Mouse (Mus musculus) midbrain, embryonic 10.5 days (tissue): ENCODE measurements around the gene Phf20. TPM values are rescaled to one million over a fixed set of nuclear protein-coding genes. Genes with fewer than 3 reads are reported as not detected.
A peak's percentile ranks its signal among the peaks of the same experiment; 100 is the strongest.

Experiments used
- DNase-seq: peaks from one replicate; pipeline ENCODE4 v3.0.0-alpha.2; 2017; ENCODE audit warnings: low spot score
- H3K27ac ChIP-seq: fragments of 300-500 bp; sonication (generic); replicated peaks from 2 replicates; pipeline ENCODE4 v1.5.1; 2016; ENCODE audit warnings: mild to moderate bottlenecking
- H3K27me3 ChIP-seq: fragments of 300-500 bp; sonication (generic); 2 replicates; pipeline ENCODE4 v1.6.1; 2016; ENCODE audit warnings: low read depth, mild to moderate bottlenecking; ENCODE audit not compliant: poor library complexity, severe bottlenecking
- H3K36me3 ChIP-seq: fragments of 300-500 bp; sonication (generic); 2 replicates; pipeline ENCODE4 v1.6.1; 2016; ENCODE audit warnings: mild to moderate bottlenecking, moderate library complexity
- H3K4me1 ChIP-seq: fragments of 300-500 bp; sonication (generic); 2 replicates; pipeline ENCODE4 v1.6.1; 2016
- H3K4me3 ChIP-seq: fragments of 300-500 bp; sonication (generic); 2 replicates; pipeline ENCODE4 v1.5.1; 2016; ENCODE audit warnings: mild to moderate bottlenecking, moderate library complexity
- H3K9me3 ChIP-seq: fragments of 300-500 bp; sonication (generic); replicated peaks from 2 replicates; pipeline ENCODE4 v1.6.1; 2016; ENCODE audit warnings: mild to moderate bottlenecking
- WGBS: fragments of 180-500 bp; shearing (Covaris S2); methylation state at CpG from one replicate; pipeline ENCODE4 v1.1.7; 2016; 5-methylcytosine and 5-hydroxymethylcytosine counted together
- polyA plus RNA-seq: library from polyadenylated mRNA; unstranded; fragments of >200 nt; fragmentation: Nextera tagmentation; extraction: Ambion mirVana; gene quantifications from 2 replicates; pipeline ENCODE4 v1.2.1, GENCODE M21; 2016

Phf20 gene
- polyA plus RNA-seq, 1 experiment from 2014 or later = 75.5 TPM

GRCm38 (mm10) chr2:156257922-156258761, 61.9 kb downstream of the Phf20 start:
- peaks cover 99% of the 10 kb centered on the region for H3K36me3 ChIP-seq
- no peaks in the 10 kb centered on the region for H3K9me3 ChIP-seq
- H3K27me3 ChIP-seq = no peaks in the 10 kb centered on the region
- H3K27ac ChIP-seq = no peak overlapping the region
- DNase-seq = no peak
- no peak overlapping the region for H3K4me3 ChIP-seq
- 87% methylated on average over 11 of the region's 11 CpGs for WGBS
- H3K4me1 ChIP-seq = no peaks in the 10 kb centered on the region

- Histone ChIP-seq H3K9me3 (no peaks in the 10 kb centered on the region), H3K4me1 (no peaks in the 10 kb centered on the region), H3K36me3 (peaks cover 89% of the 10 kb centered on the region), H3K4me3 (no peak overlapping the region), H3K27ac (no peak overlapping the region), H3K27me3 (no peaks in the 10 kb centered on the region)
- no peak for DNase-seq
- 94% methylated on average over 2 of the region's 2 CpGs for WGBS
These were observed 64.7 kb downstream of the Phf20 start for GRCm38 (mm10) chr2:156260968-156261367.

GRCm38 (mm10) chr2:156263204-156263893, 67.1 kb downstream of the Phf20 start:
- Histone ChIP-seq H3K4me1 (no peaks in the 10 kb centered on the region), H3K27ac (no peak overlapping the region), H3K9me3 (no peaks in the 10 kb centered on the region), H3K4me3 (no peak overlapping the region), H3K36me3 (peaks cover 81% of the 10 kb centered on the region), H3K27me3 (no peaks in the 10 kb centered on the region)
- WGBS = 93% methylated on average over 4 of the region's 4 CpGs
- no peak for DNase-seq

- Histone ChIP-seq H3K36me3 (peaks cover 72% of the 10 kb centered on the region), H3K27me3 (no peaks in the 10 kb centered on the region), H3K27ac (no peak overlapping the region), H3K4me1 (no peaks in the 10 kb centered on the region), H3K4me3 (no peak overlapping the region), H3K9me3 (no peaks in the 10 kb centered on the region)
- WGBS = 97% methylated on average over 9 of the region's 9 CpGs
- no peak for DNase-seq
These were observed 71.4 kb downstream of the Phf20 start for GRCm38 (mm10) chr2:156267636-156268035.

GRCm38 (mm10) chr2:156272553-156272952, 76.3 kb downstream of the Phf20 start:
- WGBS = 94% methylated on average over 6 of the region's 6 CpGs
- no peak for DNase-seq
- Histone ChIP-seq H3K27ac (no peak overlapping the region), H3K36me3 (peaks cover 79% of the 10 kb centered on the region), H3K4me3 (no peak overlapping the region), H3K27me3 (no peaks in the 10 kb centered on the region), H3K9me3 (no peaks in the 10 kb centered on the region), H3K4me1 (no peaks in the 10 kb centered on the region)

GRCm38 (mm10) chr2:156278226-156279017, 82.2 kb downstream of the Phf20 start:
- H3K27me3 ChIP-seq = no peaks in the 10 kb centered on the region
- WGBS = 80% methylated on average over 4 of the region's 4 CpGs

GRCm38 (mm10) chr2:156281227-156281626, 85.0 kb downstream of the Phf20 start:
- peaks cover 85% of the 10 kb centered on the region for H3K36me3 ChIP-seq
- H3K4me3 ChIP-seq = no peak overlapping the region
- H3K27ac ChIP-seq = no peak overlapping the region
- no peaks in the 10 kb centered on the region for H3K9me3 ChIP-seq
- DNase-seq = no peak
- no peaks in the 10 kb centered on the region for H3K27me3 ChIP-seq
- 91% methylated on average over 4 of the region's 4 CpGs for WGBS
- no peaks in the 10 kb centered on the region for H3K4me1 ChIP-seq

More at GRCm38 (mm10) chr2:156278226-156279017, 82.2 kb downstream of the Phf20 start:
- Histone ChIP-seq H3K4me3 (no peak overlapping the region), H3K27ac (no peak overlapping the region), H3K9me3 (no peaks in the 10 kb centered on the region), H3K4me1 (no peaks in the 10 kb centered on the region), H3K36me3 (peaks cover 82% of the 10 kb centered on the region)
- peak; percentile 69 for DNase-seq

GRCm38 (mm10) chr2:156285161-156285560, 88.9 kb downstream of the Phf20 start:
- H3K27me3 ChIP-seq = no peaks in the 10 kb centered on the region
- WGBS = 80% methylated on average over 2 of the region's 2 CpGs
- H3K9me3 ChIP-seq = no peaks in the 10 kb centered on the region
- H3K4me1 ChIP-seq = no peaks in the 10 kb centered on the region
- H3K27ac ChIP-seq = no peak overlapping the region
- peaks cover 86% of the 10 kb centered on the region for H3K36me3 ChIP-seq
- no peak overlapping the region for H3K4me3 ChIP-seq
- DNase-seq = no peak

GRCm38 (mm10) chr2:156286733-156287132, 90.5 kb downstream of the Phf20 start:
- Histone ChIP-seq H3K4me3 (no peak overlapping the region), H3K27ac (no peak overlapping the region), H3K27me3 (no peaks in the 10 kb centered on the region), H3K9me3 (no peaks in the 10 kb centered on the region), H3K4me1 (no peaks in the 10 kb centered on the region), H3K36me3 (peaks cover 88% of the 10 kb centered on the region)
- WGBS = 91% methylated on average over 4 of the region's 4 CpGs
- no peak for DNase-seq

GRCm38 (mm10) chr2:156288222-156288621, 92.0 kb downstream of the Phf20 start:
- no peak overlapping the region for H3K27ac ChIP-seq
- H3K9me3 ChIP-seq = no peaks in the 10 kb centered on the region
- peaks cover 88% of the 10 kb centered on the region for H3K36me3 ChIP-seq
- DNase-seq = no peak
- H3K4me1 ChIP-seq = no peaks in the 10 kb centered on the region
- no peak overlapping the region for H3K4me3 ChIP-seq
- WGBS = 94% methylated on average over 2 of the region's 2 CpGs
- H3K27me3 ChIP-seq = no peaks in the 10 kb centered on the region

- peaks cover 95% of the 10 kb centered on the region for H3K36me3 ChIP-seq
- 86% methylated on average over 2 of the region's 2 CpGs for WGBS
These were observed 93.4 kb downstream of the Phf20 start for GRCm38 (mm10) chr2:156289552-156290160.

GRCm38 (mm10) chr2:156291998-156292397, 95.7 kb downstream of the Phf20 start:
- peaks cover 96% of the 10 kb centered on the region for H3K36me3 ChIP-seq
- H3K27me3 ChIP-seq = no peaks in the 10 kb centered on the region
- no peaks in the 10 kb centered on the region for H3K9me3 ChIP-seq
- WGBS = 85% methylated on average over 1 of the region's 1 CpGs
- DNase-seq = no peak
- no peak overlapping the region for H3K27ac ChIP-seq
- no peaks in the 10 kb centered on the region for H3K4me1 ChIP-seq
- no peak overlapping the region for H3K4me3 ChIP-seq

More at GRCm38 (mm10) chr2:156289552-156290160, 93.4 kb downstream of the Phf20 start:
- Histone ChIP-seq H3K4me3 (no peak overlapping the region), H3K27me3 (no peaks in the 10 kb centered on the region), H3K9me3 (no peaks in the 10 kb centered on the region), H3K4me1 (no peaks in the 10 kb centered on the region), H3K27ac (no peak overlapping the region)
- DNase-seq = no peak
